Mouse (Mus musculus) brain, embryonic 14.5 days (tissue): ENCODE data around the gene Bbip1.

Experiments
- CTCF ChIP-seq: fragments of 200-500 bp; IDR thresholded peaks from 2 replicates; pipeline ENCODE4 v1.5.1; 2012; ENCODE audit warnings: inconsistent platforms, mild to moderate bottlenecking, moderate library complexity, borderline replicate concordance; ENCODE audit not compliant: insufficient read depth, insufficient read length; ENCODE audit errors: extremely low read depth
- POLR2A ChIP-seq: fragments of 200-500 bp; IDR thresholded peaks from 2 replicates; pipeline ENCODE4 v1.6.1; 2012; ENCODE audit warnings: mild to moderate bottlenecking, inconsistent platforms, borderline replicate concordance; ENCODE audit not compliant: poor library complexity, insufficient read depth, insufficient read length, severe bottlenecking; ENCODE audit errors: extremely low read depth

- TF ChIP-seq POLR2A (no peak), CTCF (no peak)
These were observed 24.8 kb upstream of the Bbip1 start for GRCm38 (mm10) chr19:53969226-53969625.
